Mouse (Mus musculus) small intestine, adult 2 months (tissue): ENCODE measurements at regions not wholly inside any gene's neighbourhood (a gene's known extent, or its start where the extent isn't known, plus 50 kb on each side); places are given as distances from the start of the nearest gene placed in this dataset.

Experiments used
- CTCF ChIP-seq: fragments of 200-500 bp; IDR thresholded peaks from 2 replicates; pipeline ENCODE4 v1.5.1; 2012; ENCODE audit warnings: low read depth, mild to moderate bottlenecking, control low read depth, inconsistent platforms, low read length, moderate library complexity, mixed read lengths; ENCODE audit not compliant: insufficient replicate concordance, insufficient read length; ENCODE audit errors: extremely low read depth
- POLR2A ChIP-seq: fragments of 200-500 bp; IDR thresholded peaks from 2 replicates; pipeline ENCODE4 v1.6.1; 2012; ENCODE audit warnings: low read depth, mild to moderate bottlenecking, control low read depth, inconsistent platforms, low read length, moderate library complexity

- TF ChIP-seq CTCF, result no peak
- no peak for TF ChIP-seq POLR2A
Observed at GRCm38 (mm10) chr13:73170301-73170700, 90.0 kb upstream of the Irx4 start.
